Mouse (Mus musculus) layer of hippocampus, adult 9-10 months (tissue): ENCODE measurements around the gene Zpr1.

Source experiments
- DNase-seq: peaks from one replicate; pipeline ENCODE4 v3.0.0; 2022; ENCODE audit warnings: low spot score

The Zpr1 gene

GRCm38 (mm10) chr9:46272677-46273454, at the start of gene Zpr1:
Zpr1 (plus strand) TSS chr9:46273064.
- peak; percentile 76 for DNase-seq

DNA sequence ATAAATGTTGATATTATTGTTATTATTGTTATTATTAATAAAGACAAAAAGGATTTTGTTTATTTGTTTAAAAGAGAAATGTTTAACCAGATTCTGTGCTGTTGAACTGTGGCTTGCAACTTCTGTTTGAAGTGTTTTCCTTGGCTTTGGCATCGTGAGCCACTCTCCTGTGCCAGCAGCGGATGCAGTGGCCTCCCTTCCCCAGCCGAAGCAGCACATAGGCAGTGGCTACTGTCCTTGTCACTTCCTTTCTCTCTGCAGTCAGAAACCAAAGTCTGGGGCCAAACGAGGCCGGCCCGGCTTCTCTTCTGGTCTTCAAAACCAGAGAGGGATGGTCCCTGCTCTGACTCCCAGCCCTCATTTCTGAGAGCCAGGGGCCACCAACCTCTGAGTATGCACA, 49.8 kb upstream of the Zpr1 start:
- no peak for DNase-seq

GRCm38 (mm10) chr9:46224101-46224500, 48.8 kb upstream of the Zpr1 start:
- DNase-seq: no peak

DNA sequence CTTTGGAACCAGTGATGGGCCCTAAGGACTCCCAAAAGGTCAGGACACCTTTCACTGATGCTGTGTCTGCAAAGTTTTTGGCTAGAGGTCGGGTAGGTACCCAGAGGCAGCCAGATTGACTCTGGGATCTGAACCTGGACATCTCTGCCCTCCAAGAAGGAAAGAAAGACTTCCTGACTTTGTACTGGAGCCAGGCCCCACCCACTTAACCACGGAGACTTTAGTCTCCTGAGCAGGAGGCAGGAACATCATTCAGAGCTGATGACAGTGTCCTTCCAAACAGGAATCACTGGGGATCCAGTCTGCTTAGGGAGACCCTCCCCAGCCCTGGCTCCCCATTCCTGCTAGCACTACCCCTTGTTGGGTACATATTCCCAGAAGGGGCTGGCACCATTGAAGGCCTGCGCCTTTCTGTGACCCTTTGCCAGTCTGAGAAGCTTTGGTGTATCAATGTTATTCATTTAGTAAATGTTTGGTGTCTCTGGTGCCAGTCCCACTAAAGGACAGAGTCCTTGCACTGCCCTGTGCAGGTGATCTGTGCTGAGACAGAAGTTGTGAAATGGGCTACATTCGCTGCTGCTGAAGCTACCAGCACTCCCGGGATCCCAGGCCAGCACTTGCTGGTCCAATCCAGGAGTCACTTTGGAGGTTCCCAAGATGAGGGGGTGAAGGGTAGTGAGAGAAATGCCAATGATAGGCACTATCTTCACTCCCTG, 47.8 kb upstream of the Zpr1 start:
- no peak for DNase-seq

DNA sequence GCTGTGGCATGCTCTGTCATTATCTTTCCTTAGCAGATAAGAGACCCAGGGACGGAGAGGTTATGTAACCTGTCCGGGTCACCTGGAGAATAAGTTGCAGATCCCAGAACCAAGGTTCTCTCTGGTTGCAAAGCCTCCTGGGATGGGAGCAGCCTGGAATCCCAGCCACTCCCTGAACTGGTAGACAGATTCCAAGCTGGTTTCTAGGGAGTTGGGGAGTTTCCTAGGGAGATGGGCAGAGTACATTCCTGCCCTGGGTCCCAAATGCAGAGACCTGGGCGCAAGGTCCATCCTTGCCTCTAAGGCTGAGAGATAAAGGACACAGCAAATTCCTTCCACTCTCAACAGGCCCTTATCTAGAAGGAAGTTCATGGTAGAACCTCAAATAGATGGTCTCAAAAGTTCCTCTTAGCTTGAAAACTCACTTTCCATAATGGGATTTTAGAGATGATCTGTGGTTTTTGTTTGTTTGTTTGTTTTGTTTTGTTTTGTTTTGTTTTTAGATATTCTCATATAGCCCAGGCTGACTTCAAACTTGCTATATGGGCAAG, 45.7 kb upstream of the Zpr1 start:
- no peak for DNase-seq

DNA sequence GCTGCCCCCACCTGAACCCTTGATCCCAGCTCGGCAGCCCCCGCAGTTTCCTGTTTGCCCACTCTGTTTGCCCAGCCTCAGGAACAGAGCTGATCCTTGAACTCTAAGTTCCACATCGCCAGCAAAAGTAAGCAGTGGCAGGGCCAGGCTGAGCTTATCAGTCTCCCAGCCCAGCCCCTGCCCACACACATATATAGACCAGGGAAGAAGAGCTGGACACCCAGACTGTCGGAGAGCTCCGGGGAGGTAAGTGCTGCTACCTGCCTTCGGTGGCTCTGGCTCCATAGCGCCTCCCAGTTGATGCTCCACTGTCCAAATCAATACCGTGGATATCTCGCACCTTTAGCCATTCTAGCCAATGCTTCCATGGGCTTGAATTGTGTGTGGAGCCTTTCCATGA, 44.4 kb upstream of the Zpr1 start, which contains the start of gene Apoa1:
Gene Apoa1 (plus strand): TSS at position 90 of the 400 bp plus-strand sequence.
- DNase-seq: no peak

DNA sequence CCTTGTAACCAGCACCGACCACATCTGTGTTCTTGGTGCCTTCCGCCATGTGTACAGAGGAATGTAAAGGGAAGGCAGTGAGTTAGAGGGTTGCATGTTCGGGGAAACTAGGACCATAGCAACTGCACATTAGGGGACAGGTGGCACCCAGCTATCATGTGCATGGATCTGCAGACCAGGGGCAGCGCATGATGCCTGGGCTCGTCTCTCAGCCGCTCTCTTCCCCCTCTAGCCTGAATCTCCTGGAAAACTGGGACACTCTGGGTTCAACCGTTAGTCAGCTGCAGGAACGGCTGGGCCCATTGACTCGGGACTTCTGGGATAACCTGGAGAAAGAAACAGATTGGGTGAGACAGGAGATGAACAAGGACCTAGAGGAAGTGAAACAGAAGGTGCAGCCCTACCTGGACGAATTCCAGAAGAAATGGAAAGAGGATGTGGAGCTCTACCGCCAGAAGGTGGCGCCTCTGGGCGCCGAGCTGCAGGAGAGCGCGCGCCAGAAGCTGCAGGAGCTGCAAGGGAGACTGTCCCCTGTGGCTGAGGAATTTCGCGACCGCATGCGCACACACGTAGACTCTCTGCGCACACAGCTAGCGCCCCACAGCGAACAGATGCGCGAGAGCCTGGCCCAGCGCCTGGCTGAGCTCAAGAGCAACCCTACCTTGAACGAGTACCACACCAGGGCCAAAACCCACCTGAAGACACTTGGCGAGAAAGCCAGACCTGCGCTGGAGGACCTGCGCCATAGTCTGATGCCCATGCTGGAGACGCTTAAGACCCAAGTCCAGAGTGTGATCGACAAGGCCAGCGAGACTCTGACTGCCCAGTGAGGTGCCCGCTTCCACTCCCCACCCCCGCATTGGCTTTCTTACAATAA, 43.1 kb upstream of the Zpr1 start:
- DNase-seq: peak; percentile 67

DNA sequence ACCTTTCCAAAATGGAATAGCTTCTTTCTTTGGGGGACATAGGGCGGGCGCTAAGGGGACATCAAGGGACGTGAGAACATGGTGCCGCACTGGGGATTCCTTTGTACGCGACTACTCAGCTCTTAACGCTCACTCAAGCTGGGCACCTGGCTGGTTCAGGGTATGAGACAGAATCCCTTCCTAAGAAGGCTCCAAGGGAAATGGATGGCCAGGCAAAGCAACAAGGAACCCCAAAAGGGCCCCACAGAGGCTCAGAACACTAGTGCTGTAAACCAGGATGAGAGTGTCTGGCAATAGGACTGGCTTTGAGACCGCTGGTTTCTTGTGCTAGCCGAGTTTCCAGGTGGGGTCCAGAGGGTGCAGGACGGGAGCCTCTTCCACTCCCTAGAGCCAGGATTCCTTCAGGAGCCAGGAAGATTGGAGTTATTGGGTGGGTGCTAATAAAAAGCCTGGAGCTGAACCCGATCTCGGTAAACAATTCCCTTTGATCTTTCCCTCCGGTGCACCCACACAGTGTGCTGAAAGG, 42.4 kb upstream of the Zpr1 start:
- DNase-seq: no peak

GRCm38 (mm10) chr9:46235196-46235595, 37.7 kb upstream of the Zpr1 start:
- DNase-seq: no peak

DNA sequence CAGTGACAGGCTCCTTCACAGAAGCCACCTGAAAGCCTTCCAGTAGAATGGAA, 37.4 kb upstream of the Zpr1 start, which contains the start of gene Apoc3:
Gene Apoc3 (minus strand): TSS at position 41 of the 53 bp plus-strand sequence.
- no peak for DNase-seq

DNA sequence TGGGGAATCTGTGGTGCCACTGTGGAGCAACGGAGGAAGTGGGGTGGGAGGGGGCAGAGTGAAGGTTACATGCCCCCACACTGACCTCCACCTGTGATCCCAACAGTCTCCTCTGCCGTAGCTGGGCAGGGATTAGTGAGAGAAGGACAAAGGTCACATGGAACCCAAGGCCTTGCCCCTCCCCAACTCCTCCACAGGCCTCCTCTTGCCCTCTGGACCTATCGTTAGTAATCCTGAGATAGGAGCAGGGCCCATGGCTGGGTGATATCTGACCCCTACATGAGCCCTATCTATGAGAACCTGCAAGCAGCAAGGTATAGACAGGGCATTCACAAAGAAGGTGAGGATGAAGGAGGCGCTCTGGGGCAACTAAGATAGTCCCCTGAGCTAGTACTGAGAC, 37.2 kb upstream of the Zpr1 start:
- DNase-seq: no peak

DNA sequence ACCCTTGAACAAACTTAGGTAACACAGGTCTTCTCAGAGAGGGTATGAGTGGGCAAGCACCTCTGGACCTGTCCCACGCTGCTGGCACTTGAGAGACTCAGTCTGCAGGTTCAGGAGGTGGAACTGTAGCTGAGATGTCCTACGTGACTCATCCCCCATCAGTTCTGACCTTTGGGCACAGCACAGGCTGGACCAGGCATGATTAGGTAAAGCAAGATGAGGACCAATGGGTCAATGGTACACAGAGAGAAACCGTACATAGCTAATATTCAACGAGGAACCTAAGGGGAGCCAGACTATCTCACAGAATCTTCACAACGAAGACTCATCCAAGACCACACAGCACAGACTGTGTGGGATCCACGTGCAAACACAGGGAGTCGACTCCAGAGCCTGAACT, 34.0 kb upstream of the Zpr1 start:
- no peak for DNase-seq

- DNase-seq: no peak
Observed at GRCm38 (mm10) chr9:46240526-46241153, 32.2 kb upstream of the Zpr1 start, which contains the start of gene Apoa4. Apoa4 (plus strand) TSS chr9:46240696.

- no peak for DNase-seq
Observed at GRCm38 (mm10) chr9:46241818-46242217, 31.0 kb upstream of the Zpr1 start.

DNA sequence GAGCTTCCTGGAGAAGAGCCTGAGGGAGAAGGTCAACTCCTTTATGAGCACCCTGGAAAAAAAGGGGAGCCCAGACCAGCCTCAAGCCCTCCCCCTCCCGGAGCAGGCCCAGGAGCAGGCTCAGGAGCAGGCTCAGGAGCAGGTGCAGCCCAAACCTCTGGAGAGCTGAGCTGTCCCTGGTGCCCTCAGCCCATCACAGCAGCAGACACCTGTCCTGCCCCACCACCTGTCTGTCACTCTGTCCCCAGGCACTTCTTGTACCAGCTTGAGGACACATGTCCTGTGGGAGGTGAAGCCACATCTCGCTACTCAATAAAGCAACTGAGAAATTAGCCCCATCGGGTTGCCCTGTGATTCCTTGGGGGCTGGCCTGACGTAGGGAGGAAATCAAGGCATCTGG, 29.7 kb upstream of the Zpr1 start:
- DNase-seq: no peak

DNA sequence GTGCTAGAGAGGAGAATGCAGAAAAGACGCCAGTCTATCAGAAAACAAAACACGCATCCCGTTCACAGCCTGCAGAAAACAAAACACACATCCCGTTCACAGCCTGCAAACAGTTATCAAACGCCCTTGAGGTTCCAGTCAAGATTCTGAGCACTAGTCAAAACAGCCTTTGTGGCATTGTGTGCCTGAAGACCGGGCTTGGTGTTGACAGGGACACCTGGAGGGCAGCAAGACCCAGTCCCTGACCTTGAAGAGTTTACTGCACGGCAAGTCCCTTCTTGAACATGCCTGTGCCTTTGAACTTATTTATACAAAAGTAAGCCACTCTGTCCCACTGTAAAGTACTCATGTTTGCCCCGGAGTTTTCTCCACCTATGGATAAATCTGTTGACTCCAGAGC, 29.3 kb upstream of the Zpr1 start:
- no peak for DNase-seq

DNA sequence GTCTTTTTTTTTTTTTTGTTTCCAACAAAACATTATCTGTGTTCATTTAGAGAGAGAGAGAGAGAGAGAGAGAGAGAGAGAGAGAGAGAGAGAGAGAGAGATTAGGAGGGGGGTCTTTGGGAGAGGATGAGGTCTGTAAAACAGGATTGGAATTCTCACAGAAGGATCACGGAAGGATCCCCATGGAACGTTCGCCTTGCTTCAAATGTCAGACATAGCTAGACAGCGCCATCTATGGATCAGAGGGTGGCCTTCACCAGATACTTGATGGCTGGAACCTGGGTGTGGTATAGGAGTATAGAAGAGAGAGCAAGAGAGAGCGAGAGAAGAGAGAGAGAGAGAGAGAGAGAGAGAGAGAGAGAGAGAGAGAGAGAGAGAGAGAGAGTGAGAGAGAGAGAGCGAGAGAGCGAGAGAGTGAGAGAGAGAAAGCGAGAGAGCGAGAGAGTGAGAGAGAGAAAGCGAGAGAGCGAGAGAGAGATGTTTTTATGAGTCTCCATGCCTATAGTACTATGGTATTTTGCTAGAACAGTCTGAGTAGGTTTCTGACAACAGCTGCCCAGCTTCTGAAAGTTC, 26.0 kb upstream of the Zpr1 start:
- peak; percentile 46 for DNase-seq

DNA sequence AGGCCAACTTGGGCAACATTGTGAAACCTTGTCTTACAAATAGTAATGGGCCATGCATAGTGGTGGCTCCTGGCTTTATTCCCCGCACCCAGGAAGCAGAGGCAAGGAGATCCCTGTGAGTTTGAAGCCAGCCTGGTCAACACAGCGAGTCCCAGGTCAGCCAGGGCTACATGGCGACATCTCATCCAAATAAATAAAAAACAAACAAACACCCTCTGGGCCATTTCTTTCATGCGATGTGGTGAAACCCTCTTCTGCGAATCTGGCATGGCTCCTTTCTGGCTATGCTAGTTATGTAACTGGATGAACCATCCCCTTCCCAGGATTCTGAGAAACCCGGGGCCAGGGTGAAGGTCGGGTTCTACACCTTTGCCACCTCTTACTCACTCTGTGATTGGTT, 16.7 kb upstream of the Zpr1 start:
- DNase-seq: no peak

GRCm38 (mm10) chr9:46256658-46257385, 16.0 kb upstream of the Zpr1 start:
- DNase-seq: no peak

DNA sequence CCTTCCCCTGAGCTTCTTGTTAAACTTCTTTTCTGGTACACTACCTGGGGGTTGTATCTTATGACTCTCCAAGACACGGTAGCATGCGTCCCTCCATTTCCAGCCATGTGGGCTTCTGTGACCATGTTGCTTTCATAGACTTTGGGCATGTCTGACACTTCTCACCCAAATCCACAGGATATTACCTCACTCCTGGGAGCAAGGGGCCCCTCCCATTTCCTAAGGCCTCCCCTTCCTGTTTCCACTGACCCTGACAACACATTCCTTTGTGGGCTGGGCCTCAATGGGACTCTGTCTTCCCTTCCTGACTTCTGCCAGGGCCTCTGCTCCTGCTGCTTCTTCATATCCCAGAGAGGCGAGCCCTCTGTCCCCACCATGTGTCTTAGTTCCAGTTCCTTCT, 15.3 kb upstream of the Zpr1 start:
- DNase-seq: no peak

DNA sequence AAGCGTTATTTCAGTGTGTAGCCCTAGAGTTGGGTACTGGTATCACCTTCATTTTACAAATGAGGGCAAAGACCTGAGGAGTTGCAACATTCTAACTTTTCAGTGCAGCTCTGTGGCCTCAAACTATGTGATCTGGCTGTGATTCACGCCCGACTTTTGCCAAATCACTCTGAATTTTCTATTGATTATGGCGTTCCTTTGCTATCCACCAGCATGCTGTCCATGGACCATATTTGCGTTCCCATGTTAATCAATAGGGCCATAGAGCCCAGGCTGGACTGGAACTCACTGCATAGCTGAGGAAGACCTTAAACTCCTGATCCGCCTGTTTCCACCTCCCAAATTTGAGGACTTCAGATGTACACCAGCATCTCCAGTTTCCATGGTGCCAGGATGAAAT, 13.8 kb upstream of the Zpr1 start:
- no peak for DNase-seq
